Mouse (Mus musculus) forebrain, embryonic 14.5 days (tissue): ENCODE measurements at regions not wholly inside any gene's neighbourhood (a gene's known extent, or its start where the extent isn't known, plus 50 kb on each side); places are given as distances from the start of the nearest gene placed in this dataset.
A peak's percentile ranks its signal among the peaks of the same experiment; 100 is the strongest.

ENCODE experiments used
- ATAC-seq: fragments of 200-750 bp; cut with Nextera tagmentation; 2 replicates; pipeline ENCODE4 v1.8.0; 2017; ENCODE audit warnings: mild to moderate bottlenecking, moderate library complexity
- DNase-seq: peaks from one replicate; pipeline ENCODE4 v3.0.0-alpha.2; 2015; ENCODE audit warnings: low spot score
- H3K27ac ChIP-seq: fragments of 300-500 bp; sonication (generic); 2 replicates; pipeline ENCODE4 v1.5.1; 2014; ENCODE audit warnings: low read depth, mild to moderate bottlenecking, control low read depth, low read length, moderate library complexity
- H3K27me3 ChIP-seq: fragments of 300-500 bp; sonication (generic); replicated peaks from 2 replicates; pipeline ENCODE4 v1.6.1; 2014; ENCODE audit warnings: low read length, control low read depth, mixed read lengths; ENCODE audit not compliant: control insufficient read depth, insufficient read depth
- H3K36me3 ChIP-seq: fragments of 300-500 bp; sonication (generic); 2 replicates; pipeline ENCODE4 v1.6.1; 2014; ENCODE audit warnings: low read length, control low read depth; ENCODE audit not compliant: control insufficient read depth, insufficient read depth
- H3K4me1 ChIP-seq: fragments of 300-500 bp; sonication (generic); 2 replicates; pipeline ENCODE4 v1.6.1; 2014; ENCODE audit warnings: antibody characterized with exemption, low read length, control low read depth; ENCODE audit not compliant: control insufficient read depth, insufficient read depth
- H3K4me2 ChIP-seq: fragments of 300-500 bp; sonication (generic); 2 replicates; pipeline ENCODE4 v1.6.1; 2014; ENCODE audit warnings: mild to moderate bottlenecking, control low read depth, low read length
- H3K4me3 ChIP-seq: fragments of 300-500 bp; sonication (generic); 2 replicates; pipeline ENCODE4 v1.5.1; 2014; ENCODE audit warnings: low read depth, low read length, control low read depth
- H3K9ac ChIP-seq: fragments of 300-500 bp; sonication (generic); 2 replicates; pipeline ENCODE4 v1.6.1; 2014; ENCODE audit warnings: mild to moderate bottlenecking, low read length, control low read depth, moderate library complexity
- H3K9me3 ChIP-seq: fragments of 300-500 bp; sonication (generic); replicated peaks from 2 replicates; pipeline ENCODE4 v1.6.1; 2016; ENCODE audit warnings: low read length, control low read depth, mixed read lengths; ENCODE audit not compliant: control insufficient read depth
- WGBS: fragments of 180-500 bp; shearing (Covaris S2); extraction: QIAGEN DNeasy Blood & Tissue Kit; methylation state at CpG from one replicate; pipeline ENCODE4 v1.1.7; 2014; 5-methylcytosine and 5-hydroxymethylcytosine counted together

- no peak overlapping the region for H3K4me3 ChIP-seq
- H3K27ac ChIP-seq = no peak overlapping the region
- H3K9ac ChIP-seq = no peak overlapping the region
- no peak overlapping the region for H3K4me2 ChIP-seq
- no peaks in the 10 kb centered on the region for H3K36me3 ChIP-seq
- no peaks in the 10 kb centered on the region; the same call in 1 of the 2 replicates for H3K9me3 ChIP-seq
- no peak for ATAC-seq
- WGBS = 83% methylated on average over 1 of the region's 1 CpGs
- H3K27me3 ChIP-seq = no peaks in the 10 kb centered on the region
- H3K4me1 ChIP-seq = no peaks in the 10 kb centered on the region
- no peak for DNase-seq
Observed at GRCm38 (mm10) chr4:33812338-33812737, 112.1 kb upstream of the Cnr1 start.

GRCm38 (mm10) chr4:33823850-33824249 lies 100.5 kb upstream of the Cnr1 start:
- DNase-seq (no peak), ATAC-seq (no peak)
- H3K27me3 ChIP-seq = no peaks in the 10 kb centered on the region
- H3K4me3 ChIP-seq = no peak overlapping the region
- H3K9me3 ChIP-seq = no peaks in the 10 kb centered on the region
- 2% methylated on average over 5 of the region's 5 CpGs for WGBS
- H3K27ac ChIP-seq = no peak overlapping the region
- no peak overlapping the region for H3K4me2 ChIP-seq
- H3K9ac ChIP-seq = no peak overlapping the region
- no peaks in the 10 kb centered on the region for H3K4me1 ChIP-seq
- no peaks in the 10 kb centered on the region for H3K36me3 ChIP-seq

- ATAC-seq (peak; percentile 32; the same call in 1 of the 2 replicates), DNase-seq (peak; percentile 41)
- H3K9ac ChIP-seq = no peak overlapping the region
- no peaks in the 10 kb centered on the region for H3K27me3 ChIP-seq
- H3K9me3 ChIP-seq = no peaks in the 10 kb centered on the region
- H3K27ac ChIP-seq = no peak overlapping the region
- no peaks in the 10 kb centered on the region for H3K4me1 ChIP-seq
- H3K36me3 ChIP-seq = no peaks in the 10 kb centered on the region
- H3K4me2 ChIP-seq = no peak overlapping the region
- no peak overlapping the region for H3K4me3 ChIP-seq
- WGBS = 65% methylated on average over 7 of the region's 7 CpGs
Observed at GRCm38 (mm10) chr4:33833134-33833533, 91.3 kb upstream of the Cnr1 start.

GRCm38 (mm10) chr4:33838436-33838835 lies 86.0 kb upstream of the Cnr1 start:
- Histone ChIP-seq H3K36me3 (no peaks in the 10 kb centered on the region), H3K27me3 (no peaks in the 10 kb centered on the region), H3K4me3 (no peak overlapping the region), H3K9me3 (no peaks in the 10 kb centered on the region), H3K4me2 (no peak overlapping the region), H3K27ac (no peak overlapping the region), H3K4me1 (peaks cover 4% of the 10 kb centered on the region; the same call in 1 of the 2 replicates), H3K9ac (no peak overlapping the region)
- 92% methylated on average over 6 of the region's 6 CpGs for WGBS
- ATAC-seq = no peak
- no peak for DNase-seq

- H3K27me3 ChIP-seq = no peaks in the 10 kb centered on the region
- H3K4me3 ChIP-seq = no peak overlapping the region
- 62% methylated on average over 14 of the region's 14 CpGs for WGBS
- DNase-seq (peak; percentile 68), ATAC-seq (peak; percentile 72; the same call in 1 of the 2 replicates)
- H3K4me1 ChIP-seq = peaks cover 4% of the 10 kb centered on the region; the same call in 1 of the 2 replicates
- peak overlapping the region; percentile 18; the same call in 1 of the 2 replicates for H3K27ac ChIP-seq
- H3K9ac ChIP-seq = no peak overlapping the region
- peak overlapping the region; percentile 16; the same call in 1 of the 2 replicates for H3K4me2 ChIP-seq
- H3K36me3 ChIP-seq = no peaks in the 10 kb centered on the region
- H3K9me3 ChIP-seq = no peaks in the 10 kb centered on the region
Observed at GRCm38 (mm10) chr4:33840119-33840518, 84.3 kb upstream of the Cnr1 start.

GRCm38 (mm10) chr4:33845611-33846395 lies 78.6 kb upstream of the Cnr1 start:
- peak overlapping the region; percentile 20; the same call in 1 of the 2 replicates for H3K4me2 ChIP-seq

GRCm38 (mm10) chr4:33850249-33850648 lies 74.1 kb upstream of the Cnr1 start:
- ATAC-seq = no peak
- H3K4me2 ChIP-seq = no peak overlapping the region
- H3K36me3 ChIP-seq = no peaks in the 10 kb centered on the region
- no peak overlapping the region for H3K4me3 ChIP-seq
- no peaks in the 10 kb centered on the region for H3K9me3 ChIP-seq
- DNase-seq = no peak
- H3K27ac ChIP-seq = no peak overlapping the region
- no peak overlapping the region for H3K9ac ChIP-seq
- 65% methylated on average over 7 of the region's 7 CpGs for WGBS
- H3K27me3 ChIP-seq = no peaks in the 10 kb centered on the region
- H3K4me1 ChIP-seq = peaks cover 4% of the 10 kb centered on the region

More at GRCm38 (mm10) chr4:33845611-33846395, 78.6 kb upstream of the Cnr1 start:
- Histone ChIP-seq H3K4me1 (peaks cover 4% of the 10 kb centered on the region), H3K27me3 (no peaks in the 10 kb centered on the region), H3K9ac (no peak overlapping the region), H3K36me3 (no peaks in the 10 kb centered on the region), H3K4me3 (no peak overlapping the region), H3K27ac (peak overlapping the region; percentile 59; the same call in 1 of the 2 replicates), H3K9me3 (no peaks in the 10 kb centered on the region)
- peak; percentile 32 for DNase-seq
- WGBS = 33% methylated on average over 9 of the region's 9 CpGs
- no peak for ATAC-seq

GRCm38 (mm10) chr4:33852294-33852693 lies 72.1 kb upstream of the Cnr1 start:
- ATAC-seq (no peak), DNase-seq (no peak)
- whole genome bisulfite sequencing = 80% methylated on average over 5 of the region's 5 CpGs
- Histone ChIP-seq H3K4me1 (no peaks in the 10 kb centered on the region), H3K36me3 (no peaks in the 10 kb centered on the region), H3K9me3 (no peaks in the 10 kb centered on the region), H3K27ac (no peak overlapping the region), H3K27me3 (no peaks in the 10 kb centered on the region), H3K4me2 (no peak overlapping the region), H3K9ac (no peak overlapping the region), H3K4me3 (no peak overlapping the region)

- Histone ChIP-seq H3K9ac (no peak overlapping the region), H3K4me2 (no peak overlapping the region), H3K27ac (no peak overlapping the region), H3K4me3 (no peak overlapping the region), H3K27me3 (no peaks in the 10 kb centered on the region), H3K9me3 (no peaks in the 10 kb centered on the region), H3K4me1 (no peaks in the 10 kb centered on the region), H3K36me3 (no peaks in the 10 kb centered on the region)
- DNase-seq (no peak), ATAC-seq (no peak)
Observed at GRCm38 (mm10) chr4:33855112-33855511, 69.3 kb upstream of the Cnr1 start.
